Mouse (Mus musculus): ENCODE results near the gene Gm20425.

Gene Gm20425

DNA sequence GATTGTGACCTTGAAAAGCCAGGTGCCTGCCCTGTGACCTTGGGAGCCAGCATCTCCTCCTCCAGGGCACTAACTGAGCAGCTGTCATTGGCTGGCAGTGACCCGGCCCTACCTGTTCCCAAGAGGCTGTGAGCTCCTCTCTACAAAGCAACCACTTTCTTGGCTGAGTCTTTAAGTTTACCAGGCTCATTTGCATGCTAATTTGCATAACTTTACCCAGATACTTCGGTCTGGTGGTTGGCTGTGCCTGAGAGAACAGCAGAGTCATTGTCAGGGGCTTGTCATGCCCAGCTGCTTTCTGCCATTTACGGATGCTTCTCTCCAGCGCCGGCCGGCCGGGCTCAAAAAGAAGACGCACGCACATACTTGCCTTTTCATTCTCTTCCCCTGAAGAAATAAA, 83.4 kb downstream of the Gm20425 start:
- TF ChIP-seq GATA4 (IDR thresholded peaks at IDR 0.05; ENCODE audit: insufficient replicate concordance, low read length): no peak

DNA sequence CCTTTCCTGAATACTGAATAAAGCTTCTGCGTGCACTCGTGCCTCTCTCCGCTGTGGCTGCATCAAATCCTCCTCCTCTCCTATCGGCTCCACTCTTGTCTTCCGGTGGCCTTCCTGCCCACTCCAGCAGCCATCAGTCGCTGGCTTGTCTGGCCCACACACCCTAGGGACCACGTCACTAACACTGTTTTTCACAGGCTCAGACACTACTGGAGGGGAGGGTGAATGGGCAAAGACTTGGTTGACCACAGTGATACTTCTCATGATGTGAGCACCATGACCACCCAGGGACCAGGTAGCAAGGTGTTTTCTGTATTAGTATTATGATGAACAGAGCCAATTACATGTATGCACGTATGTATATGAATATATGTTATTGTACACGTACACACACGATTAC, 83.8 kb downstream of the Gm20425 start:
- TF ChIP-seq GATA4 (IDR thresholded peaks at IDR 0.05; ENCODE audit: insufficient replicate concordance, low read length): no peak

GRCm38 (mm10) chr9:103145351-103145750, 84.8 kb downstream of the Gm20425 start:
- TF ChIP-seq GATA4 (IDR thresholded peaks at IDR 0.05; ENCODE audit: insufficient replicate concordance, low read length): no peak

- TF ChIP-seq GATA4 (IDR thresholded peaks at IDR 0.05; ENCODE audit: insufficient replicate concordance, low read length): no peak
Measured at GRCm38 (mm10) chr9:103143881-103144280, 86.2 kb downstream of the Gm20425 start.

GRCm38 (mm10) chr9:103141266-103141665, 88.8 kb downstream of the Gm20425 start:
- TF ChIP-seq GATA4 (IDR thresholded peaks at IDR 0.05; ENCODE audit: insufficient replicate concordance, low read length): no peak

DNA sequence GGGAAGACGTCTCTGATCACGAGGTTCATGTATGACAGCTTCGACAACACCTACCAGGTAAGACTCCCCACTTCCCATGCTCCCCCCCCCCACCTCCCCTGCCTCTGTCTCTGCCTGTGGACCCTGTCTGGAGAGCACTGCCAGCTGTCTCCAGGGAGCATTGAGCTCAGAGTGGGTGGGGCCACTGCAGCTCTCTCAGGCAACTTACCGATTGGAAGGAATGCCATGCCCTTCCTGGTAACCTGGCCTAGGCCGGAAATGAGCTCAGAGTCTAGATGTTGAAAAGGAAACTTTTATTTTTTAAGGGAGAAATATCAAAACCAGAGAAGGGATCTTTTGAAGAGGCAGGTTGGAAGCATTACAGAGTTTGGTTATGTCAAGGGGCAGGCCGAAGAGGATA, 89.7 kb downstream of the Gm20425 start:
- TF ChIP-seq GATA4 (IDR thresholded peaks at IDR 0.05; ENCODE audit: insufficient replicate concordance, low read length): no peak
